Mouse (Mus musculus) brain, embryonic 14.5 days (tissue): Measurements from ENCODE around the gene Nectin3. TPM values are rescaled to one million over a fixed set of nuclear protein-coding genes. Genes with fewer than 3 reads are reported as not detected.

Source experiments
- DNase-seq: peaks from one replicate; pipeline ENCODE4 v3.0.0-alpha.2; 2011; ENCODE audit warnings: low read depth
- CTCF ChIP-seq: fragments of 200-500 bp; IDR thresholded peaks from 2 replicates; pipeline ENCODE4 v1.5.1; 2012; ENCODE audit warnings: inconsistent platforms, mild to moderate bottlenecking, moderate library complexity, borderline replicate concordance; ENCODE audit not compliant: insufficient read depth, insufficient read length; ENCODE audit errors: extremely low read depth
- POLR2A ChIP-seq: fragments of 200-500 bp; IDR thresholded peaks from 2 replicates; pipeline ENCODE4 v1.6.1; 2012; ENCODE audit warnings: mild to moderate bottlenecking, inconsistent platforms, borderline replicate concordance; ENCODE audit not compliant: poor library complexity, insufficient read depth, insufficient read length, severe bottlenecking; ENCODE audit errors: extremely low read depth
- polyA plus RNA-seq: library from polyadenylated mRNA; depleted of rRNA; stranded (reverse); fragments of >200 nt; gene quantifications from 2 replicates; pipeline ENCODE4 v1.2.3, GENCODE M21; 2012; rRNA removed

The Nectin3 gene
- 21.3 and 29.4 TPM in 2 replicates for polyA plus RNA-seq

- peak; percentile 57 for DNase-seq
- no peak for TF ChIP-seq POLR2A
- no peak for TF ChIP-seq CTCF
Measured at GRCm38 (mm10) chr16:46498421-46498789, at the start of gene Nectin3. Gene Nectin3 (minus strand): TSS chr16:46498525.

GRCm38 (mm10) chr16:46538092-46538491 lies 39.8 kb upstream of the Nectin3 start:
- peak; percentile 33 for DNase-seq
- TF ChIP-seq POLR2A (no peak), CTCF (no peak)

GRCm38 (mm10) chr16:46532465-46533254 lies 34.3 kb upstream of the Nectin3 start:
- DNase-seq, result no peak
- TF ChIP-seq POLR2A (no peak), CTCF (no peak)

- peak; percentile 81 for DNase-seq
- no peak for TF ChIP-seq POLR2A
- TF ChIP-seq CTCF, result no peak
Measured at GRCm38 (mm10) chr16:46531023-46531422, 32.7 kb upstream of the Nectin3 start.

GRCm38 (mm10) chr16:46520885-46521417 lies 22.6 kb upstream of the Nectin3 start:
- no peak for DNase-seq
- TF ChIP-seq POLR2A (no peak), CTCF (no peak)

GRCm38 (mm10) chr16:46519606-46520005 lies 21.3 kb upstream of the Nectin3 start:
- no peak for TF ChIP-seq POLR2A
- DNase-seq, result no peak

GRCm38 (mm10) chr16:46507944-46508333 lies 9.6 kb upstream of the Nectin3 start:
- DNase-seq, result no peak
- TF ChIP-seq CTCF (no peak), POLR2A (no peak)

- no peak for TF ChIP-seq POLR2A
- no peak for DNase-seq
Measured at GRCm38 (mm10) chr16:46507260-46507943, 9.1 kb upstream of the Nectin3 start.

GRCm38 (mm10) chr16:46504006-46504405 lies 5.7 kb upstream of the Nectin3 start:
- TF ChIP-seq POLR2A (no peak), CTCF (no peak)
- no peak for DNase-seq

GRCm38 (mm10) chr16:46502311-46502710 lies 4.0 kb upstream of the Nectin3 start:
- DNase-seq, result no peak
- TF ChIP-seq POLR2A (no peak), CTCF (no peak)

- TF ChIP-seq CTCF (no peak), POLR2A (no peak)
Measured at GRCm38 (mm10) chr16:46500759-46501158, 2.4 kb upstream of the Nectin3 start.

GRCm38 (mm10) chr16:46497686-46498420 lies 472 bp downstream of the Nectin3 start:
- TF ChIP-seq POLR2A (no peak), CTCF (no peak)
- peak; percentile 62 for DNase-seq

More at GRCm38 (mm10) chr16:46500759-46501158, 2.4 kb upstream of the Nectin3 start:
- DNase-seq, result no peak

- TF ChIP-seq CTCF (no peak), POLR2A (peak; percentile 94)
- peak; percentile 98 for DNase-seq
Measured at GRCm38 (mm10) chr16:46496889-46497685, 1.2 kb downstream of the Nectin3 start.
